Mouse (Mus musculus) kidney, adult 2 months (tissue): ENCODE results near the gene Tars.

ENCODE experiments used
- CTCF ChIP-seq: fragments of 200-500 bp; conservative IDR thresholded peaks from 2 replicates; pipeline ENCODE4 v1.5.1; 2011; ENCODE audit warnings: low read depth, mild to moderate bottlenecking, control low read depth, low read length, moderate library complexity, mixed read lengths; ENCODE audit not compliant: insufficient read depth, insufficient read length
- POLR2A ChIP-seq: fragments of 200-500 bp; IDR thresholded peaks from one replicate; pipeline ENCODE4 v1.6.1; 2011; ENCODE audit warnings: low read depth, low read length, control low read depth

GRCm38 (mm10) chr15:11364795-11365194 is 34.7 kb downstream of the Tars start:
- TF ChIP-seq CTCF (no peak), POLR2A (no peak)
